Mouse (Mus musculus) neural tube, embryonic 14.5 days (tissue): Measurements from ENCODE around the gene Vti1a. TPM values are rescaled to one million over a fixed set of nuclear protein-coding genes. Genes with fewer than 3 reads are reported as not detected.

Experiments used
- ATAC-seq: fragments of 200-750 bp; cut with Nextera tagmentation; 2 replicates; pipeline ENCODE4 v1.8.0; 2017; ENCODE audit warnings: low read depth, mild to moderate bottlenecking, moderate TSS enrichment, moderate library complexity
- H3K27ac ChIP-seq: fragments of 300-500 bp; sonication (generic); 2 replicates; pipeline ENCODE4 v1.5.1; 2014; ENCODE audit warnings: low read depth, mild to moderate bottlenecking, control low read depth, low read length, moderate library complexity, mixed read lengths
- H3K27me3 ChIP-seq: fragments of 300-500 bp; sonication (generic); 2 replicates; pipeline ENCODE4 v1.6.1; 2014; ENCODE audit warnings: low read length; ENCODE audit not compliant: control insufficient read depth, insufficient read depth
- H3K36me3 ChIP-seq: fragments of 300-500 bp; sonication (generic); 2 replicates; pipeline ENCODE4 v1.6.1; 2014; ENCODE audit warnings: low read length, mixed read lengths; ENCODE audit not compliant: control insufficient read depth, insufficient read depth
- H3K4me1 ChIP-seq: fragments of 300-500 bp; sonication (generic); 2 replicates; pipeline ENCODE4 v1.6.1; 2014; ENCODE audit warnings: low read length; ENCODE audit not compliant: control insufficient read depth, insufficient read depth
- H3K4me2 ChIP-seq: fragments of 300-500 bp; sonication (generic); 2 replicates; pipeline ENCODE4 v1.6.1; 2014; ENCODE audit warnings: mild to moderate bottlenecking, low read depth, low read length, control low read depth
- H3K4me3 ChIP-seq: fragments of 300-500 bp; sonication (generic); 2 replicates; pipeline ENCODE4 v1.5.1; 2014; ENCODE audit warnings: low read depth, low read length, control low read depth, mixed read lengths
- H3K9ac ChIP-seq: fragments of 300-500 bp; sonication (generic); replicated peaks from 2 replicates; pipeline ENCODE4 v1.6.1; 2014; ENCODE audit warnings: low read depth, mild to moderate bottlenecking, control low read depth, low read length, mixed read lengths
- H3K9me3 ChIP-seq: fragments of 300-500 bp; sonication (generic); 2 replicates; pipeline ENCODE4 v1.6.1; 2016; ENCODE audit warnings: low read length; ENCODE audit not compliant: control insufficient read depth
- WGBS: fragments of 180-500 bp; shearing (Covaris S2); extraction: QIAGEN DNeasy Blood & Tissue Kit; methylation state at CpG from one replicate; pipeline ENCODE4 v1.1.7; 2014; 5-methylcytosine and 5-hydroxymethylcytosine counted together
- polyA plus RNA-seq: library from polyadenylated mRNA; unstranded; fragments of >200 nt; fragmentation: Nextera tagmentation; extraction: Ambion mirVana; gene quantifications from 2 replicates; pipeline ENCODE4 v1.2.1, GENCODE M21; 2014

Vti1a gene
- polyA plus RNA-seq, 1 experiment from 2014 or later, result 35.7 TPM

DNA sequence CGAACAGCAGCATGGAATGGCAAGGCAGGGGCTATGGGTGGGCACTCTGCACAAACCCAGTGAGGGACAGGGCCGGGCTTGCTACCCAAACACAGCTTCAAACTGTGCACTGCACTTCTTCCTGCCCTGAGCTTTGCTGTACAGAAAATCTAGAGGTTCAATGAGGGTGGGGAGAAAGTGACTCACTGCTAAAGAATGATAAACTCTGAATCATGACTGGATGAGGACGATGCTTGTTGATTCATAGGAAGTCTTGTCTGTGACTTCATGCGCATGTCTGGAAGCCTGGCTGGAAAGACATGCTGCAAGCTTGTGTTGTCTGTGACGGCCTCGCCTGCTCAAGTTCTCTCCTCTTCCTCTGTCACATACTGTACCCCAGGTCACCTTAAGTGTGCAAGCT is 226.4 kb downstream of the Vti1a start:
- 86% methylated on average over 6 of the region's 6 CpGs for WGBS
- no peak for ATAC-seq
- no peak overlapping the region for H3K4me2 ChIP-seq
- no peak overlapping the region for H3K9ac ChIP-seq
- H3K27ac ChIP-seq, result no peak overlapping the region
- no peaks in the 10 kb centered on the region for H3K9me3 ChIP-seq
- no peaks in the 10 kb centered on the region for H3K36me3 ChIP-seq
- H3K4me3 ChIP-seq, result no peak overlapping the region
- H3K27me3 ChIP-seq, result peaks cover 5% of the 10 kb centered on the region; the same call in 1 of the 2 replicates
- H3K4me1 ChIP-seq, result no peaks in the 10 kb centered on the region

DNA sequence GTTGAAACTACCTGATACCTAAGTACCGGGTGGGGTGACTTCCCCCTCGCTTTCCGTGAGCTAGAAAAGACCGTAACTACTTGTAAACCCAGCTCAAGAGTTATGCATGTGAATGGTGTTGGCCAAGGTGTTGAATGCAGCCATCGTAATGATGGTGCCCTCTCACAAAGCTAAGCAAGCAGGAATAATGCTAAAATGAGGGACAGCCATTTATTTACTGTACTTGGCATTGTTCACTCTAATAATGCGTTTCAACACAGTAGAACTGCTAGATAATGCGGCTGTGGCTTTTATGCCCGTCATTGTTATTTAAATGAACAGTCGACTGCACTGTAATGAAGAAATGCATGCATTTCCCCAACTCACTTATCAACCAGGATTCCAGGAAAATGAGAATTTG is 227.1 kb downstream of the Vti1a start:
- no peak for ATAC-seq
- 49% methylated on average over 9 of the region's 9 CpGs for WGBS
- no peak overlapping the region for H3K27ac ChIP-seq

DNA sequence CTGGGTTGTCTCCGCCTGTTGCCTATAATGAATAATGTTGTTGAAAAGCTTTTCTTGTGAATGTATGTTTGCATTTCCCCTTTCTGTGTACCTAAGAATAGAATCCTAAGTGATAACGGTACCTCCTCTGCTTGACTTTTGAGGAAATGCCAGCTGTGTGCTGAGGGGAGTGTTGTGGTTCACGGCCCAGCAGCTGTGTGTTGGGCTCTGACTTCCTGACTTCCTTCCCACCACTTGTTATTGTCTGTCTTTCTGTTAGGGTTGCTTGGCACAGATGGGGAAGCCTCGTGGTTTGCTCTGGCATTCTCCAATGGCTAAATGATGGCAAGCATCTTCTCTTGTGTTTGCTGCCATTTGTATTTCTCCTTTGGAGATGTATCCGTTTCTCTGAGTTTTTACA is 228.4 kb downstream of the Vti1a start:
- Histone ChIP-seq H3K4me3 (no peak overlapping the region), H3K4me1 (no peaks in the 10 kb centered on the region), H3K9me3 (no peaks in the 10 kb centered on the region), H3K4me2 (no peak overlapping the region), H3K27ac (no peak overlapping the region), H3K27me3 (peaks cover 5% of the 10 kb centered on the region; the same call in 1 of the 2 replicates), H3K9ac (no peak overlapping the region), H3K36me3 (no peaks in the 10 kb centered on the region)
- no peak for ATAC-seq
- WGBS, result 80% methylated on average over 5 of the region's 5 CpGs

More for the DNA sequence above, 227.1 kb downstream of the Vti1a start:
- Histone ChIP-seq H3K36me3 (no peaks in the 10 kb centered on the region), H3K4me3 (no peak overlapping the region), H3K9ac (no peak overlapping the region), H3K27me3 (peaks cover 5% of the 10 kb centered on the region; the same call in 1 of the 2 replicates), H3K4me2 (no peak overlapping the region), H3K9me3 (no peaks in the 10 kb centered on the region), H3K4me1 (no peaks in the 10 kb centered on the region)

DNA sequence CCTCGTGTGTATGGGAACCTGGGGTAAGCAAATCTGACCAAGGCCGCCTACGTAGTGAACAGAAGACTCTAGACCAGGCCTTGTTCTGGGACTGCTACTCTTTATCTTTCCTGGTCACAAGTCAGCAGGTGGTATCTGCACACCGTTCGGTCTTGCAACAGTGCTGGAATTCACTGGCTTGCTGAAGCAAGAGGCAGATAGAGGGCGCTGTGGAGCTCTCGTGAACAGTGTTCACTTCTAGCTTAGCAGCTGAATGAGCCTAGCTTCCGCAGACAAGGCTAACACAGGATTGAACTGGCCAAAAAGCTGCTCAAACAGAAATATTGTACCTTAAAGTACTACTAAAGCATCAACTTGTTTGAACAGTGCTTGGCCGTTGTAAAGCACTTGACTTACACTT is 229.4 kb downstream of the Vti1a start:
- WGBS, result 30% methylated on average over 9 of the region's 9 CpGs
- Histone ChIP-seq H3K4me1 (no peaks in the 10 kb centered on the region), H3K9ac (no peak overlapping the region), H3K4me2 (no peak overlapping the region), H3K4me3 (no peak overlapping the region), H3K27ac (no peak overlapping the region), H3K9me3 (no peaks in the 10 kb centered on the region), H3K27me3 (peaks cover 5% of the 10 kb centered on the region; the same call in 1 of the 2 replicates), H3K36me3 (no peaks in the 10 kb centered on the region)
- no peak; the same call in 1 of the 2 replicates for ATAC-seq

DNA sequence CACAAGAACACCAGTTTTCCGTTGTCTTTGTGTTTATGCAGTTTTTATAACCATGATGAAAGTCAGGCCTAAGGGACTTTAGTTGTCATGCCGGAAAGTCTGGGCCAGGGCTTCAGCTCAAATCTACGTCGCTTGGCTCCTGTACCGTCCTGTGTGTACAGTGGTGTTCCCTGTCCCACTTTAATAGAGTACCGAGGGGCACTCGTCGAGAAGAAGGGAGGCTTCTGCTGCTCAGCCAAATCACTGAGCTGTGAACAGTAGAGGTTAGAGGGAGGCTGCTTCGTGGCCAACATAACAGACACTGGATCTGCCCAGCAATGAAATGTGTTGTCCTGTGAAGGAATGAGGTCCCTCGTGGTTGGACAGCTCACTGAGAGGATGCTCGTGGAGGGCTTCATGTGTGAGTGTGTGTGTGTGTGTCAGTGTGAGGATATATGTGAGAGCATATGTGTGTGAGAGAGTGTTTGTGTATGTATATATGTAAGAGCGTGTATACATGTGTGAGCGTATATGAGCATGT is 230.0 kb downstream of the Vti1a start:
- 80% methylated on average over 13 of the region's 13 CpGs for WGBS
- H3K27ac ChIP-seq, result no peak overlapping the region
- no peak overlapping the region for H3K4me3 ChIP-seq
- no peaks in the 10 kb centered on the region for H3K36me3 ChIP-seq
- no peak overlapping the region for H3K9ac ChIP-seq
- no peaks in the 10 kb centered on the region for H3K9me3 ChIP-seq
- no peak overlapping the region for H3K4me2 ChIP-seq
- H3K4me1 ChIP-seq, result no peaks in the 10 kb centered on the region
- H3K27me3 ChIP-seq, result peaks cover 5% of the 10 kb centered on the region; the same call in 1 of the 2 replicates
- no peak for ATAC-seq

DNA sequence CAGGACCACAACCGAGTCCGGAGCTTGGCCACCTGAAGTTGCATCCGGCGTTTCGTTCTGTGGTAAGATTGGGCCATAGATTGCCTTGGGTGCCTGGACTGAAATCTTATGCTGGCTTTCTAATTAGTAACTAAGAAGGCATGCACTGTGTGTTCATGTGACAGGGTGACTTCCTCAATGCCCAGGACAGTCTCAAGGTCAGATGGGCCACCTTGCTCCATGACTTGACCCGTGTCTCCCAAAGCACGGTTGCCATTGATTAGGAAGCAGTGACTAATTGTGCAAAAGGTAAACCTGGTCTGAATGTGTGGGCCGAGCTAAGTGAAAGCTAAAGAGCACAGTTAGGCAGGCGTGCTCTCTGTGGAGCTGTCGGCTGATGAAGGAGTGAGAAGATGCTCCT is 232.1 kb downstream of the Vti1a start:
- H3K27me3 ChIP-seq, result no peaks in the 10 kb centered on the region
- H3K36me3 ChIP-seq, result no peaks in the 10 kb centered on the region
- no peak for ATAC-seq

DNA sequence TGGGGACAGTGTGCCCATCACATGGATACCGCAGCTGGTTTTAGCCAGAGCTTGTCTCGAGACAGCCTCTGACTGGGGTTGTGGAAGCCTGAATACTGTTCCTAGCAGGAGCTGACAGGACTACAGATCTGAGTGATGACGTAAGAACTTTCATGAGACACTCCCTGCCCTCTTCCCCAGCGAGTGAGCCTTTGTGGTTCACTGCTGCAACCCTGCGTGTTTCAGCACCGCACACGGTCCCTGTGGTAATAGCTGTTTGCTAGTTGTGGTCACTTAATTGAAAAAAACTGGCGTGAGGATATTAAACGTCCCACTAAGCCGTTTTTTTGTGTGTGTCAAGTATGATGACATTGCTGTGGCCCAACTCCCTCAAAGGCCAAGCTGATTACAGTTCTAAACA is 232.6 kb downstream of the Vti1a start:
- H3K4me1 ChIP-seq, result no peaks in the 10 kb centered on the region
- no peak overlapping the region for H3K9ac ChIP-seq
- H3K9me3 ChIP-seq, result no peaks in the 10 kb centered on the region
- H3K27ac ChIP-seq, result no peak overlapping the region
- no peaks in the 10 kb centered on the region for H3K36me3 ChIP-seq
- H3K4me2 ChIP-seq, result no peak overlapping the region
- H3K4me3 ChIP-seq, result no peak overlapping the region
- WGBS, result 69% methylated on average over 10 of the region's 10 CpGs
- ATAC-seq, result no peak
- H3K27me3 ChIP-seq, result no peaks in the 10 kb centered on the region

More for the DNA sequence above, 232.1 kb downstream of the Vti1a start:
- H3K27ac ChIP-seq, result no peak overlapping the region
- H3K4me3 ChIP-seq, result no peak overlapping the region
- H3K4me2 ChIP-seq, result no peak overlapping the region
- no peak overlapping the region for H3K9ac ChIP-seq
- H3K4me1 ChIP-seq, result no peaks in the 10 kb centered on the region
- H3K9me3 ChIP-seq, result no peaks in the 10 kb centered on the region
- WGBS, result 97% methylated on average over 10 of the region's 10 CpGs

DNA sequence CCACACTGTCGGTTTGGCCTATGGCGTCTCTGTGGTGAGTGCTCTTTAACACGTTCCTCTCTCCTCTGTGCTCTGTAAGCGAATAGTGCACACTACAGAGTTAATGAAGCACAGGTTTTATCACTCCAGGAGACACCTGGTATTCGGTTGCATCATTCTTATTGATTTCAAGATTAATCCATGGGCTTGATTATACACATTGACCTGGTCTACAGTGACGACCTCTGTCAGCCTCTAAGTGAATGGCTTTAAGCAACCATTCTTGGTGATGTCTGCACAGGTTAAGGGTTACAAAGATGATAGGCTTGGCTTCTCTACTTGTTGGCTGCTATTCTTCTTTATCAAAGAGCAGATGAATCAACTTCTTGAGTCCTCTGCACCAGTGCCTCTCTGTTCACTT is 234.1 kb downstream of the Vti1a start:
- H3K27me3 ChIP-seq, result no peaks in the 10 kb centered on the region
- WGBS, result 87% methylated on average over 6 of the region's 6 CpGs

DNA sequence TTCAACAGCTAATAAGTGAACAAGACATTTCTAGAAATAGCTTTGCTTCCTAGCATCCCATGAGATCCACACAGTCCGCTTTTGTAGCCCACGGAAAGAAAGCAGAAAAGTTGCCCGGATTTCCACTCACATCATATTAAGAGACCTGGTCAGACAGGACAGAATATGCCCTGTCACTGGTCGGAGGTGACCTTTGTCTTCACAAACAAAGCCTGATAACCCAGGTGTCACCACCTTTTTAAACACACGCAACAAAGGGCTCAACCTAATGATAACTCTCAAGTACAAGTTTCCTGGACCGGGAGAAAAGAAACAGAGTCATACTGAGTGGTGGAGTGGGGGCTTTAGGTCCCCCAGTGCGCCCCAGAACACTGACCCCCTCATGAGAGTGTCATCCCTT is 236.2 kb downstream of the Vti1a start:
- Histone ChIP-seq H3K36me3 (no peaks in the 10 kb centered on the region), H3K9me3 (no peaks in the 10 kb centered on the region), H3K4me1 (0 out of 2 replicates have a peak, but pooled peaks cover 5% of the 10 kb centered on the region), H3K9ac (no peak overlapping the region), H3K27me3 (no peaks in the 10 kb centered on the region), H3K27ac (no peak overlapping the region), H3K4me3 (no peak overlapping the region), H3K4me2 (no peak overlapping the region)
- no peak for ATAC-seq
- WGBS, result 84% methylated on average over 7 of the region's 7 CpGs

More for the DNA sequence above, 234.1 kb downstream of the Vti1a start:
- H3K27ac ChIP-seq, result no peak overlapping the region
- H3K9me3 ChIP-seq, result no peaks in the 10 kb centered on the region
- no peak overlapping the region for H3K9ac ChIP-seq
- H3K4me1 ChIP-seq, result no peaks in the 10 kb centered on the region
- H3K4me3 ChIP-seq, result no peak overlapping the region
- H3K36me3 ChIP-seq, result no peaks in the 10 kb centered on the region
- no peak for ATAC-seq
- H3K4me2 ChIP-seq, result no peak overlapping the region
